Mouse (Mus musculus) left cerebral cortex, adult 8-10 months (tissue): ENCODE results near the gene Gm44790. TPM values are rescaled to one million over a fixed set of nuclear protein-coding genes. Genes with fewer than 3 reads are reported as not detected.
"Not testable (repeated sequence)": the region's sequence is repeated elsewhere in the genome, so short reads cannot be mapped to it uniquely, and the experiment has no call there.

Experiments used
- DNase-seq, 2 experiments: peaks; one replicate each; pipeline ENCODE4 v3.0.0; 2022; ENCODE audit warnings: low spot score in 2 of 2
- total RNA-seq, 4 experiments: library from RNA; stranded (reverse); gene quantifications; 2 replicates each; pipeline ENCODE4 v1.2.4; 2022

Gene Gm44790
- total RNA-seq: 1 to 10 TPM in 1 of 4 experiments, under 1 TPM in 1, not detected in 2; 0.84 to 3.2 TPM

GRCm38 (mm10) chr6:86426358-86426757 lies at the start of gene Gm44790:
TSS of gene Gm44790 (plus strand) at chr6:86426658.
- DNase-seq: no peak

- DNase-seq: no peak
Measured at GRCm38 (mm10) chr6:86378341-86378740, 48.1 kb upstream of the Gm44790 start.

GRCm38 (mm10) chr6:86380112-86380511 lies 46.3 kb upstream of the Gm44790 start:
- DNase-seq: not testable (repeated sequence)

- no peak for DNase-seq
Measured at GRCm38 (mm10) chr6:86382551-86382950, 43.9 kb upstream of the Gm44790 start.

GRCm38 (mm10) chr6:86383370-86383769 lies 43.1 kb upstream of the Gm44790 start:
- DNase-seq: no peak

- DNase-seq: no peak
Measured at GRCm38 (mm10) chr6:86384692-86385091, 41.8 kb upstream of the Gm44790 start.

GRCm38 (mm10) chr6:86385362-86386104 lies 40.9 kb upstream of the Gm44790 start:
- DNase-seq: no peak

GRCm38 (mm10) chr6:86387313-86387712 lies 39.1 kb upstream of the Gm44790 start:
- DNase-seq: no peak

GRCm38 (mm10) chr6:86388461-86388860 lies 38.0 kb upstream of the Gm44790 start:
- no peak for DNase-seq

- DNase-seq: no peak
Measured at GRCm38 (mm10) chr6:86391326-86391725, 35.1 kb upstream of the Gm44790 start.

GRCm38 (mm10) chr6:86393187-86393586 lies 33.3 kb upstream of the Gm44790 start:
- DNase-seq: no peak

GRCm38 (mm10) chr6:86394078-86394720 lies 32.3 kb upstream of the Gm44790 start:
- no peak for DNase-seq

- no peak for DNase-seq
Measured at GRCm38 (mm10) chr6:86395021-86395420, 31.4 kb upstream of the Gm44790 start.

GRCm38 (mm10) chr6:86395969-86396368 lies 30.5 kb upstream of the Gm44790 start:
- DNase-seq: no peak

- DNase-seq: peak; percentile 77 to 80
Measured at GRCm38 (mm10) chr6:86396581-86397256, 29.7 kb upstream of the Gm44790 start, which contains the start of gene Pcyox1. TSS of gene Pcyox1 (minus strand) at chr6:86397154.

- DNase-seq: no peak
Measured at GRCm38 (mm10) chr6:86397257-86397980, 29.0 kb upstream of the Gm44790 start.

- DNase-seq: no peak
Measured at GRCm38 (mm10) chr6:86398986-86399385, 27.5 kb upstream of the Gm44790 start.

GRCm38 (mm10) chr6:86399995-86400394 lies 26.5 kb upstream of the Gm44790 start:
- DNase-seq: no peak

GRCm38 (mm10) chr6:86400972-86401371 lies 25.5 kb upstream of the Gm44790 start:
- no peak for DNase-seq

GRCm38 (mm10) chr6:86402681-86403607 lies 23.5 kb upstream of the Gm44790 start:
- DNase-seq: no peak
